Mouse (Mus musculus): ENCODE measurements around the gene Cd48. TPM values are rescaled to one million over a fixed set of nuclear protein-coding genes. Genes with fewer than 3 reads are reported as not detected.
"Not testable (repeated sequence)": the region's sequence is repeated elsewhere in the genome, so short reads cannot be mapped to it uniquely, and the experiment has no call there.

Cd48 gene
- polyA plus RNA-seq, 1 experiment from 2014 or later: 2.5 TPM

DNA sequence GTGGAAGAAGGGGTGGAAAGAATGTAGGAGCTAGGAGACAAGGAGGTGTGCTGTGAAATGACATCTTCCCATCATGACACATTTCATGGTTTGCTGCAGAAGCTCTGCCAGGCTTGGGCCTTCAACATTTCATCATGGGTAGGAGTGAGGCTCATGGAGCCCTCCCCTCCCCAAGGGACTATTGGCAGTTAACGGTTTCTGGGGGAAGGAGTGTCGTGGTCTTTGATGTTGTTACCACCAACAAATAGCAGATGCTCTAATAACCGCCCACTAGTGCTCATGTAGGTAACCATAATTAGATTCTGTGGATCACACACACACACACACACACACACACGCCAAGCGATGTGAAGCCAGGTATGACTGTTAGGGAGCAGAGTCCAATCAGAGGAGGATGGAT lies 29.1 kb upstream of the Cd48 start, which contains the start of gene Slamf7:
Gene Slamf7, minus strand, starts transcription at position 302 of the 400 bp plus-strand sequence.
- WGBS: 95% methylated on average over 5 of the region's 5 CpGs
- Histone ChIP-seq H3K9me3 (ENCODE audit: control insufficient read depth, low read length) (no peaks in the 10 kb centered on the region), H3K4me3 (ENCODE audit: low read depth, low read length) (no peak within 1 kb of the TSS), H3K4me2 (ENCODE audit: low read length) (no peak within 1 kb of the TSS), H3K9ac (ENCODE audit: low read length) (no peak within 1 kb of the TSS), H3K4me1 (replicated peaks; ENCODE audit: control insufficient read depth, insufficient read depth, low read length) (no peaks in the 10 kb centered on the region), H3K36me3 (ENCODE audit: control insufficient read depth, insufficient read depth, low read length) (no peaks in the 10 kb centered on the region), H3K27ac (ENCODE audit: low read depth) (no peak within 1 kb of the TSS), H3K27me3 (replicated peaks; ENCODE audit: control insufficient read depth, insufficient read depth, low read length) (no peaks in the 10 kb centered on the region)
- ATAC-seq (replicated peaks; ENCODE audit: low FRiP score, low TSS enrichment, low read depth) (no peak), DNase-seq (ENCODE audit: low spot score) (no peak)

DNA sequence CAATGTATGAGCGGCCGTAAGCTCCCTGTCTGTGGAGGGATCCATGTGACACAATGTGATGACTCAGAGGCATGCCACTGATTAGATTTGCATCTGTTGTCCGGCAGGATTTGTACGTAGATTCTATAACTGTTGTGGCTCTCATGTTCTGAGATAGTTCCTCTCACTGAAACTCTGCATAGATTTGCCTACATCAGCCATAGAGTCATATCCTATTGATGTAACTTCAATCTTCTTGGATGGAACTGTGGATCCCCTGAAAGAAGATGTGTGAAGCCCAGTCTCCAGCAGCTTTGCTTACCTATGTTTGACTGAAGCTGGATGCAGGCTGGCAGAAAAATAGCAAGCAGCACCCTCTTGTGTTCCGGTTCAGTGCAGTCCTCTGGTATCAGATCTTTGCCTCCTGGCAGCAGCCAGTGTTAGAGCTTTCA lies 23.2 kb upstream of the Cd48 start:
- 70% methylated on average over 5 of the region's 5 CpGs for WGBS
- Histone ChIP-seq H3K4me2 (ENCODE audit: low read length) (no peak overlapping the region), H3K27me3 (replicated peaks; ENCODE audit: control insufficient read depth, insufficient read depth, low read length) (no peaks in the 10 kb centered on the region), H3K9ac (ENCODE audit: low read length) (no peak overlapping the region), H3K4me1 (replicated peaks; ENCODE audit: control insufficient read depth, insufficient read depth, low read length) (no peaks in the 10 kb centered on the region), H3K27ac (ENCODE audit: low read depth) (no peak overlapping the region), H3K36me3 (ENCODE audit: control insufficient read depth, insufficient read depth, low read length) (no peaks in the 10 kb centered on the region), H3K9me3 (ENCODE audit: control insufficient read depth, low read length) (no peaks in the 10 kb centered on the region), H3K4me3 (ENCODE audit: low read depth, low read length) (no peak overlapping the region)
- ATAC-seq (replicated peaks; ENCODE audit: low FRiP score, low TSS enrichment, low read depth): no peak
- no peak for DNase-seq (ENCODE audit: low spot score)

DNA sequence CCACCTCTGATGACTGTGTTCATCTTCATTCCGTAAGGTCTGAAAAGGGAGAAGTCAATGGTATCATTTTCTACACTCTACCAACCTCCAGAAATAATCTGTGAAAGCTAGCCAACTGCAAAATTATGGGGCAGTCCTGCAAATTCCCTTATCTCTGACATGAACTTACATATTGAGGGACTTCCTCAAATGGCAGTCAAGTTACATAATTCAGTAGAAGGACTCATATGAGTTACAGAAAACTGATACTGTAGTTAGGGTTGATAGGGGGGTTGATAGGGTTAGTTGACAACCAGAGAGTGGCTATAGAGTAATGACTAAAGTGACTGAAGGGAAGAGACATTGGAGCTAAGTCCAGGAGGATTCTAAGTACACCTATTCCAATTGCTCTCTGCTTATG lies 21.4 kb upstream of the Cd48 start:
- ATAC-seq (replicated peaks; ENCODE audit: low FRiP score, low TSS enrichment, low read depth) (no peak), DNase-seq (ENCODE audit: low spot score) (no peak)
- H3K4me1 ChIP-seq (replicated peaks; ENCODE audit: control insufficient read depth, insufficient read depth, low read length): no peaks in the 10 kb centered on the region
- no peaks in the 10 kb centered on the region for H3K36me3 ChIP-seq (ENCODE audit: control insufficient read depth, insufficient read depth, low read length)
- H3K9me3 ChIP-seq (ENCODE audit: control insufficient read depth, low read length): no peaks in the 10 kb centered on the region
- no peaks in the 10 kb centered on the region for H3K27me3 ChIP-seq (replicated peaks; ENCODE audit: control insufficient read depth, insufficient read depth, low read length)
- no peak overlapping the region for H3K9ac ChIP-seq (ENCODE audit: low read length)
- WGBS: 91% methylated on average over 1 of the region's 1 CpGs
- H3K4me2 ChIP-seq (ENCODE audit: low read length): no peak overlapping the region
- H3K27ac ChIP-seq (ENCODE audit: low read depth): no peak overlapping the region
- no peak overlapping the region for H3K4me3 ChIP-seq (ENCODE audit: low read depth, low read length)

DNA sequence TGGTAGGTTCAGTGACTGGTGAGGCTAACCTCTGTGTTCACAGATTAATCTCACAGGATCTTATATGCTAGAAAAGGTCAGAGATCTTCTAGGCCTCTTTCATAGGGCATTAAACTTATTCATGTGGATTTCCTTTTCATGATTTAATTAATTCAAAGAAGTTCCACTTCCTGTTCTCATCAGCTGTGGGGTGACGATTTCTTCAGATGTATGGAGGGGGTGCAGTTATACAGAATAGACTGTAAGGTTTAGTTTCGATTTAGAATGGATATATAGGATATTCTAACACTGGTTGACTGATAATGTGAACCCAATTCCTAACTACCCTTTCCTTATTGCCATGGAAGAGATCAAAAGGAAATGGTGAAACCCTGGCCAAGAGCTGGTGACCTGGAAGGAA lies 20.3 kb upstream of the Cd48 start:
- no peak for DNase-seq (ENCODE audit: low spot score)
- no peak for ATAC-seq (replicated peaks; ENCODE audit: low FRiP score, low TSS enrichment, low read depth)
- no peaks in the 10 kb centered on the region for H3K4me1 ChIP-seq (replicated peaks; ENCODE audit: control insufficient read depth, insufficient read depth, low read length)
- no peaks in the 10 kb centered on the region for H3K36me3 ChIP-seq (ENCODE audit: control insufficient read depth, insufficient read depth, low read length)
- no peaks in the 10 kb centered on the region for H3K27me3 ChIP-seq (replicated peaks; ENCODE audit: control insufficient read depth, insufficient read depth, low read length)
- H3K9ac ChIP-seq (ENCODE audit: low read length): no peak overlapping the region
- no peak overlapping the region for H3K4me2 ChIP-seq (ENCODE audit: low read length)
- 79% methylated on average over 2 of the region's 2 CpGs for WGBS
- no peaks in the 10 kb centered on the region for H3K9me3 ChIP-seq (ENCODE audit: control insufficient read depth, low read length)
- H3K4me3 ChIP-seq (ENCODE audit: low read depth, low read length): no peak overlapping the region
- no peak overlapping the region for H3K27ac ChIP-seq (ENCODE audit: low read depth)

DNA sequence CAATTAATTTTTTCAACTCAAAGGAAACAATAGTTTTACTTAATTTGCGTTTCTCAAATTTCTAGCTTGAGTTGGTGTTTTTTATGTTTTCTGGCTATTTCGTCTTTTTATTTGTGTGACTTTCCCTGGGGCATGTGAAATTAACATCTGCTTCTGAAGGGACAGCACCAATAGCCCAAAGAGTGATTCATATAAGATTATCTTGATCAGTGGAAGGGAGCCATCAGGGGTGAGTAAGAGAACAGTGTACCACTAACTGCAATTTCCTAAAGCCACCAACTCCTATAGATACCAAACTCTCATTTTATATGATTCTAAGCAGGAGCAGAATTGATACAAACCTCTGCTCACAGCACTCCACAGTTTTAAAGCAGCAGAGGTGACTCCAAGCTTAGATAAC lies 18.1 kb upstream of the Cd48 start:
- H3K27me3 ChIP-seq (replicated peaks; ENCODE audit: control insufficient read depth, insufficient read depth, low read length): no peaks in the 10 kb centered on the region
- ATAC-seq (replicated peaks; ENCODE audit: low FRiP score, low TSS enrichment, low read depth): no peak
- DNase-seq (ENCODE audit: low spot score): no peak
- no peak overlapping the region for H3K4me3 ChIP-seq (ENCODE audit: low read depth, low read length)
- no peaks in the 10 kb centered on the region for H3K36me3 ChIP-seq (ENCODE audit: control insufficient read depth, insufficient read depth, low read length)
- 82% methylated on average over 2 of the region's 2 CpGs for WGBS
- H3K4me1 ChIP-seq (replicated peaks; ENCODE audit: control insufficient read depth, insufficient read depth, low read length): no peaks in the 10 kb centered on the region
- no peaks in the 10 kb centered on the region for H3K9me3 ChIP-seq (ENCODE audit: control insufficient read depth, low read length)
- no peak overlapping the region for H3K27ac ChIP-seq (ENCODE audit: low read depth)
- no peak overlapping the region for H3K9ac ChIP-seq (ENCODE audit: low read length)
- no peak overlapping the region for H3K4me2 ChIP-seq (ENCODE audit: low read length)

DNA sequence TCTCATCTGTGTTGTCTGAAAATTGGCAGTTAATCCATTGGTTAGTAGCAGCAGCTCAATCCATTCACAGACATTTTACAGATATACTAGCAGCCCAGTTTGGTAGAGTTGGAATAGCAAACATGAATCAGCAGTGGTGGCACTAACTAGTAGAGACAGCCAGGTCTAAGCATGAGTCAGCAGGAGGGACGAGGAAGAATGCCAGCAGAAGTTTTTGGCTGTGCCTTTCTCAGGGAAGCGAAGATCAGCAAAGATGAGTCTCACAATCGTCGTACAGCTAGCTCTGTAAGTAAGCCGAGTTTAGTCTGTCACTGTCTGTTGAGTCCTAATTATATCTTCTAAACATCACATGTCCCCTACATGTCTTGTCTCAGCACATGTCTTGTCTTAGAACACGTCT lies 15.5 kb upstream of the Cd48 start:
- no peaks in the 10 kb centered on the region for H3K4me1 ChIP-seq (replicated peaks; ENCODE audit: control insufficient read depth, insufficient read depth, low read length)
- DNase-seq (ENCODE audit: low spot score) (no peak), ATAC-seq (replicated peaks; ENCODE audit: low FRiP score, low TSS enrichment, low read depth) (no peak)
- H3K36me3 ChIP-seq (ENCODE audit: control insufficient read depth, insufficient read depth, low read length): no peaks in the 10 kb centered on the region
- H3K9me3 ChIP-seq (ENCODE audit: control insufficient read depth, low read length): no peaks in the 10 kb centered on the region
- H3K27ac ChIP-seq (ENCODE audit: low read depth): no peak overlapping the region
- H3K27me3 ChIP-seq (replicated peaks; ENCODE audit: control insufficient read depth, insufficient read depth, low read length): no peaks in the 10 kb centered on the region
- no peak overlapping the region for H3K9ac ChIP-seq (ENCODE audit: low read length)
- 92% methylated on average over 6 of the region's 6 CpGs for WGBS
- no peak overlapping the region for H3K4me2 ChIP-seq (ENCODE audit: low read length)
- H3K4me3 ChIP-seq (ENCODE audit: low read depth, low read length): no peak overlapping the region

DNA sequence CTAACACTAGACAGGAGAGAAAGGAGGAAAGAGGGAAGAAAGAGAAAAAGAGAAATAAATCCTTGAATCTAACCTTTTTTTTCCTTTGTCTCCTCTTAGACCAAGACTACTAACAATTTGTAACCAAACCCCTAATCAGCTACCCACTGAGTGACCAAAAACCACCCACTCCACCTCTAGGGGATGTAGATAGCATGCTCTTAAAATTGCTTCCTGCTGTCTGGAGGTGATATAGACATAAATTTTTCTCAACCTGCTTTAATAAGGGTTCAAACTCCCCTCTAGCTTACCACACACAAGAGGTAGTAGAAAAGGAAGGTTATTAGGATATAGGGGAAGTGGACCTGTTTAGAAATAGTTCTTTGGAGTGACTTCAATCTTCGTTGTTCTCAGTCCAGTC lies 14.6 kb upstream of the Cd48 start:
- Histone ChIP-seq H3K9ac (ENCODE audit: low read length) (no peak overlapping the region), H3K27me3 (replicated peaks; ENCODE audit: control insufficient read depth, insufficient read depth, low read length) (no peaks in the 10 kb centered on the region), H3K27ac (ENCODE audit: low read depth) (no peak overlapping the region), H3K4me3 (ENCODE audit: low read depth, low read length) (no peak overlapping the region), H3K4me1 (replicated peaks; ENCODE audit: control insufficient read depth, insufficient read depth, low read length) (no peaks in the 10 kb centered on the region), H3K4me2 (ENCODE audit: low read length) (no peak overlapping the region), H3K9me3 (ENCODE audit: control insufficient read depth, low read length) (no peaks in the 10 kb centered on the region), H3K36me3 (ENCODE audit: control insufficient read depth, insufficient read depth, low read length) (no peaks in the 10 kb centered on the region)
- ATAC-seq (replicated peaks; ENCODE audit: low FRiP score, low TSS enrichment, low read depth): no peak
- 86% methylated on average over 1 of the region's 1 CpGs for WGBS
- DNase-seq (ENCODE audit: low spot score): no peak

DNA sequence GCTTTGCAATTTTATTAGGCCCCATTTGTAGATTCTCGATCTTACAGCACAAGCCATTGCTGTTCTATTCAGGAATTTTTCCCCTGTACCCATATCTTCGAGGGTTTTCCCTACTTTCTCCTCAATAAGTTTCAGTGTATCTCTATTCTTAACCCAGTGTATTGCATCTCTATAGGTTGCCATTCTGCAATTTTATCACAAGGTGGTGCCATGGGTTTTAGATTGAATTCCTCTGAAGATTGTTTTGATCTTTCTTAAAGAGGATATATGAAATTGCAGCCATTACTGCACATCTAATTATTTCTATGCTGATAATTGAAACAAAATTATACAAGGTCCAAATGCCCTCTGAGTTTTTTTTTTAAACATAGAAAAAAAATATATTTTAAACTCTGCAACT lies 9.4 kb upstream of the Cd48 start:
- ATAC-seq (replicated peaks; ENCODE audit: low FRiP score, low TSS enrichment, low read depth); H3K27me3 ChIP-seq (replicated peaks; ENCODE audit: control insufficient read depth, insufficient read depth, low read length); H3K9me3 ChIP-seq (ENCODE audit: control insufficient read depth, low read length); H3K9ac ChIP-seq (ENCODE audit: low read length); H3K4me2 ChIP-seq (ENCODE audit: low read length); H3K27ac ChIP-seq (ENCODE audit: low read depth); H3K36me3 ChIP-seq (ENCODE audit: control insufficient read depth, insufficient read depth, low read length); H3K4me1 ChIP-seq (replicated peaks; ENCODE audit: control insufficient read depth, insufficient read depth, low read length); DNase-seq (ENCODE audit: low spot score); H3K4me3 ChIP-seq (ENCODE audit: low read depth, low read length): not testable (repeated sequence)
- 88% methylated on average over 2 of the region's 2 CpGs for WGBS

DNA sequence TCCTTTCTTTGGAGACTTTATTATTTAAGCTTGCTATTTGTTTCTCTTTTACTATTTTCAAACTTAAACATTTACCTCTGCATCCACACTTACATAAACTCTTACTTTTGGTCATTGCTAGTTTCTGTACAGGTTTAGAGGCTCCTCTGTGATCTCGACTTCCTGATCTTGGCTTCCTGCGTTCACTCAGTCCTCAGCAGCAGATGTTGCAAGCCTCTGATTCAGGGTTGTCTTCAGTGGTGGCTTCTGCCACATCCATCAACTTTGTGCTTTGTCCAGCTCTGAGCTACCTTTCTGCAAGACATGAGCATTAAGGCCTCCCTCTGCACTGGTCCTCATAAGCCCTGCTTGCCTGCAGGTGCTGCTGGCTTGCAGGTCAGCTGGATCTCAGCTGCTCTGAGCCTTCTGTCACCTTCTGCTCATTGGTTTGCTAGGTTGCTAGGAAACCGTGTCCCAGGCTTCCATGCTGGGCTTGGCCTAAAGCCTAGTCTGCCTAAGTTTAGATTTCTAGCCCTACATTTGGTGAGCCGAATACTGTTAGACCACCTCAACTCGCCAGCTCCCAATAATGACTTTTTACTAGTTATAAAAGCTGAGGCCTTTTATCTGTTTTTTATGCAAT lies 8.8 kb upstream of the Cd48 start:
- DNase-seq (ENCODE audit: low spot score): no peak
- WGBS: 63% methylated on average over 5 of the region's 5 CpGs
- no peak overlapping the region for H3K4me2 ChIP-seq (ENCODE audit: low read length)
- no peaks in the 10 kb centered on the region for H3K4me1 ChIP-seq (replicated peaks; ENCODE audit: control insufficient read depth, insufficient read depth, low read length)
- H3K4me3 ChIP-seq (ENCODE audit: low read depth, low read length): no peak overlapping the region
- ATAC-seq (replicated peaks; ENCODE audit: low FRiP score, low TSS enrichment, low read depth): no peak
- H3K27ac ChIP-seq (ENCODE audit: low read depth): no peak overlapping the region
- no peak overlapping the region for H3K9ac ChIP-seq (ENCODE audit: low read length)
- no peaks in the 10 kb centered on the region for H3K9me3 ChIP-seq (ENCODE audit: control insufficient read depth, low read length)
- no peaks in the 10 kb centered on the region for H3K27me3 ChIP-seq (replicated peaks; ENCODE audit: control insufficient read depth, insufficient read depth, low read length)
- no peaks in the 10 kb centered on the region for H3K36me3 ChIP-seq (ENCODE audit: control insufficient read depth, insufficient read depth, low read length)
